Mouse (Mus musculus) CH12.LX (cell line): ENCODE results near the gene Zfp326. TPM values are rescaled to one million over a fixed set of nuclear protein-coding genes. Genes with fewer than 3 reads are reported as not detected.

Experiments used
- DNase-seq: peaks from one replicate; pipeline ENCODE4 v3.0.0-alpha.2; 2013; ENCODE audit errors: extremely low read depth
- H3K27ac ChIP-seq: 2 replicates; pipeline ENCODE4 v1.5.1; 2012; ENCODE audit warnings: low read depth, mild to moderate bottlenecking, control low read depth, moderate library complexity; ENCODE audit not compliant: insufficient read depth
- H3K27me3 ChIP-seq: replicated peaks from 2 replicates; pipeline ENCODE3; 2012; ENCODE audit warnings: inconsistent platforms
- H3K36me3 ChIP-seq, 2 experiments: replicated peaks in 1 of 2; 2 replicates each; pipeline versions ENCODE3 to v1.6.1; 2012; ENCODE audit warnings: inconsistent platforms in 1 of 2, low read length in 1 of 2, mild to moderate bottlenecking in 1 of 2, mixed read lengths in 1 of 2, moderate library complexity in 1 of 2; ENCODE audit not compliant: control insufficient read depth in 1 of 2, insufficient read depth in 1 of 2
- H3K4me1 ChIP-seq, 2 experiments: 2 replicates each; pipeline ENCODE4 v1.6.1; 2012; ENCODE audit warnings: inconsistent platforms in 1 of 2, moderate library complexity in 1 of 2; ENCODE audit not compliant: insufficient read depth in 2 of 2, control insufficient read depth in 1 of 2
- H3K4me2 ChIP-seq: 2 replicates; pipeline ENCODE4 v1.6.1; 2012; ENCODE audit warnings: low read depth, mild to moderate bottlenecking, control low read depth; ENCODE audit not compliant: poor library complexity, insufficient read depth, severe bottlenecking
- H3K4me3 ChIP-seq, 3 experiments: fragments of 150-350 bp in 1 of 3; sonication (generic) in 1 of 3; replicated peaks in 1 of 3; 2 replicates each; pipeline versions ENCODE3 to v1.5.1; 2011 to 2012; ENCODE audit warnings: low read depth in 2 of 3, low read length in 2 of 3, mild to moderate bottlenecking in 2 of 3, moderate library complexity in 2 of 3, control low read depth in 1 of 3, improper control_type of control experiment in 1 of 3, inconsistent platforms in 1 of 3, mixed read lengths in 1 of 3; ENCODE audit not compliant: poor library complexity in 1 of 3
- H3K79me2 ChIP-seq: replicated peaks from 2 replicates; pipeline ENCODE4 v1.6.1; 2012; ENCODE audit warnings: mild to moderate bottlenecking, moderate library complexity; ENCODE audit not compliant: control insufficient read depth, poor library complexity, insufficient read depth, severe bottlenecking; ENCODE audit errors: extremely low read depth
- H3K9ac ChIP-seq: 2 replicates; pipeline ENCODE4 v1.6.1; 2012; ENCODE audit warnings: low read depth, mild to moderate bottlenecking, control low read depth, moderate library complexity; ENCODE audit not compliant: insufficient read depth
- H3K9me3 ChIP-seq: replicated peaks from 2 replicates; pipeline ENCODE3; 2012; ENCODE audit warnings: low read length, inconsistent platforms, mixed read lengths
- BHLHE40 ChIP-seq: IDR thresholded peaks from 2 replicates; pipeline ENCODE4 v1.6.1; 2011; ENCODE audit warnings: mild to moderate bottlenecking, low read depth, low read length, improper control_type of control experiment
- CTCF ChIP-seq, 2 experiments: IDR thresholded peaks in 1 of 2; conservative IDR thresholded peaks in 1 of 2; 2 replicates each; pipeline ENCODE4 v1.5.1; 2011 to 2012; ENCODE audit warnings: low read depth in 2 of 2, low read length in 2 of 2, improper control_type of control experiment in 1 of 2, inconsistent platforms in 1 of 2, mild to moderate bottlenecking in 1 of 2, moderate library complexity in 1 of 2
- E2F4 ChIP-seq: IDR thresholded peaks from 2 replicates; pipeline ENCODE4 v1.6.1; 2011; ENCODE audit warnings: low read depth, low read length, improper control_type of control experiment; ENCODE audit not compliant: insufficient replicate concordance
- ELF1 ChIP-seq: IDR thresholded peaks from 2 replicates; pipeline ENCODE4 v1.6.1; 2014; ENCODE audit warnings: low read depth, mild to moderate bottlenecking, inconsistent platforms, low read length, improper control_type of control experiment
- ETS1 ChIP-seq: conservative IDR thresholded peaks from 2 replicates; pipeline ENCODE4 v1.6.1; 2012; ENCODE audit warnings: low read depth, mild to moderate bottlenecking, inconsistent platforms, low read length, improper control_type of control experiment, moderate library complexity
- GABPA ChIP-seq: IDR thresholded peaks from 2 replicates; pipeline ENCODE4 v1.6.1; 2012; ENCODE audit warnings: low read depth, low read length, improper control_type of control experiment, inconsistent platforms; ENCODE audit not compliant: insufficient replicate concordance
- JUND ChIP-seq: conservative IDR thresholded peaks from 2 replicates; pipeline ENCODE4 v1.6.1; 2011; ENCODE audit warnings: low read depth, low read length, improper control_type of control experiment
- KAT2A ChIP-seq: IDR thresholded peaks from 2 replicates; pipeline ENCODE4 v1.6.1; 2012; ENCODE audit warnings: low read length, improper control_type of control experiment, inconsistent platforms; ENCODE audit not compliant: insufficient replicate concordance
- MXI1 ChIP-seq: IDR thresholded peaks from 2 replicates; pipeline ENCODE4 v1.6.1; 2011; ENCODE audit warnings: mild to moderate bottlenecking, low read depth, low read length, improper control_type of control experiment
- MYC ChIP-seq: IDR thresholded peaks from 2 replicates; pipeline ENCODE4 v1.6.1; 2011; ENCODE audit warnings: low read depth, mild to moderate bottlenecking, improper control_type of control experiment, low read length
- NELFE ChIP-seq: IDR thresholded peaks from 2 replicates; pipeline ENCODE4 v1.6.1; 2011; ENCODE audit warnings: low read depth, low read length, improper control_type of control experiment
- NRF1 ChIP-seq: IDR thresholded peaks from 2 replicates; pipeline ENCODE4 v1.6.1; 2014; ENCODE audit warnings: low read depth, mild to moderate bottlenecking, inconsistent platforms, low read length, improper control_type of control experiment, moderate library complexity
- PAX5 ChIP-seq: IDR thresholded peaks from 2 replicates; pipeline ENCODE4 v1.6.1; 2012; ENCODE audit warnings: low read length, inconsistent platforms, mixed read lengths
- POLR2AphosphoS2 ChIP-seq: IDR thresholded peaks from 2 replicates; pipeline ENCODE4 v1.6.1; 2011; ENCODE audit warnings: low read depth, low read length, improper control_type of control experiment
- RCOR1 ChIP-seq: conservative IDR thresholded peaks from 2 replicates; pipeline ENCODE4 v1.6.1; 2012; ENCODE audit warnings: low read depth, mild to moderate bottlenecking, inconsistent platforms, low read length, improper control_type of control experiment
- TBP ChIP-seq: conservative IDR thresholded peaks from 2 replicates; pipeline ENCODE4 v1.6.1; 2011; ENCODE audit warnings: low read depth, low read length, improper control_type of control experiment
- USF1 ChIP-seq: IDR thresholded peaks from 2 replicates; pipeline ENCODE4 v1.6.1; 2014; ENCODE audit warnings: low read depth, mild to moderate bottlenecking, inconsistent platforms, low read length, improper control_type of control experiment
- ZC3H11A ChIP-seq: IDR thresholded peaks from 2 replicates; pipeline ENCODE4 v1.6.1; 2012; ENCODE audit warnings: low read depth, mild to moderate bottlenecking, inconsistent platforms, low read length, improper control_type of control experiment
- dilution Hi-C: fragments of 300-500 bp; cut with MboI; formaldehyde crosslinking; loops from 2 replicates; pipeline ENCODE4 v1.14.3; 2020; ENCODE audit warnings: low sequenced_read_pairs; ENCODE audit not compliant: extremely low pct_unique_long_range_greater_than_20kb, extremely low pct_ligation_motif_present
- in situ Hi-C: fragments of 300-500 bp; cut with MboI; formaldehyde crosslinking; loops from 3 replicates; pipeline ENCODE4 v1.14.3; 2019; ENCODE audit warnings: low sequenced_read_pairs, low pct_ligation_motif_present, low pct_unique_long_range_greater_than_20kb, mixed read lengths
- polyA plus RNA-seq: library from polyadenylated mRNA; unstranded; fragments of >175 nt; gene quantifications from 2 replicates; pipeline ENCODE4 v1.2.1, GENCODE M21; 2012; ENCODE audit warnings: low read depth; ENCODE audit not compliant: insufficient read length
- total RNA-seq, 2 experiments: library from RNA; depleted of rRNA; stranded (reverse); fragments of 300-350 nt in 1 of 2; fragments of >200 nt in 1 of 2; gene quantifications; 2 replicates each; pipeline ENCODE4 v1.2.3; 2012 to 2014

Gene Zfp326
- total and polyA plus RNA-seq, 3 experiments = 5.3 to 21.6 (median 7.4) TPM

- Histone ChIP-seq H3K36me3 (no peaks in the 10 kb centered on the region), H3K4me3 (no peak overlapping the region), H3K27ac (no peak overlapping the region), H3K9me3 (no peaks in the 10 kb centered on the region), H3K4me1 (peaks cover 4 to 7% of the 10 kb centered on the region in 2 experiments; a peak in 1 of 4 replicates), H3K27me3 (no peaks in the 10 kb centered on the region), H3K4me2 (no peak overlapping the region), H3K9ac (no peak overlapping the region), H3K79me2 (no peaks in the 10 kb centered on the region)
- DNase-seq = no peak
- dilution Hi-C loops = no loop called here
- in situ Hi-C loops = loop anchor here (5.0 kb wide), 3 partner anchors 177 to 462 kb away; no protein-coding TSS in a partner anchor
- TF ChIP-seq MYC (no peak), POLR2AphosphoS2 (no peak), ETS1 (no peak), MXI1 (no peak), NRF1 (no peak), NELFE (no peak), ELF1 (no peak), GABPA (no peak)
These were observed 6.6 kb upstream of the Zfp326 start for GRCm38 (mm10) chr5:105869739-105870138.

GRCm38 (mm10) chr5:105871140-105871539, 5.2 kb upstream of the Zfp326 start:
- DNase-seq = no peak
- in situ Hi-C loops = loop anchor here (5.0 kb wide), 1 partner anchor 464 kb away; no protein-coding TSS in a partner anchor
- Histone ChIP-seq H3K4me2 (no peak overlapping the region), H3K27ac (no peak overlapping the region), H3K36me3 (no peaks in the 10 kb centered on the region), H3K9ac (no peak overlapping the region), H3K79me2 (no peaks in the 10 kb centered on the region), H3K4me1 (peaks cover 7 to 12% of the 10 kb centered on the region in 2 experiments; a peak in 2 of 4 replicates), H3K4me3 (no peak overlapping the region), H3K27me3 (no peaks in the 10 kb centered on the region), H3K9me3 (no peaks in the 10 kb centered on the region)
- dilution Hi-C loops = no loop called here
- no peak for TF ChIP-seq CTCF (conservative IDR thresholded peaks at IDR 0.05 in 1 of 2, IDR thresholded peaks at IDR 0.05 in 1 of 2; ENCODE audit: low read depth in 2 of 2, low read length in 2 of 2)
- TF ChIP-seq ZC3H11A = no peak
- no peak for TF ChIP-seq POLR2AphosphoS2
- no peak for TF ChIP-seq JUND
- TF ChIP-seq USF1 = no peak
- no peak for TF ChIP-seq BHLHE40
- no peak for TF ChIP-seq ETS1
- TF ChIP-seq RCOR1 = no peak
- no peak for TF ChIP-seq MXI1
- no peak for TF ChIP-seq E2F4
- TF ChIP-seq PAX5 = no peak
- no peak for TF ChIP-seq TBP
- TF ChIP-seq KAT2A = no peak
